Mouse (Mus musculus) ES-Bruce4 (cell line): ENCODE measurements around the gene Ece1.

ENCODE experiments used
- CTCF ChIP-seq: IDR thresholded peaks from one replicate; pipeline ENCODE4 v1.8.1; 2011; ENCODE audit warnings: low read depth, low read length
- EP300 ChIP-seq: IDR thresholded peaks from 2 replicates; pipeline ENCODE4 v1.6.1; 2011; ENCODE audit warnings: low read depth, low read length; ENCODE audit not compliant: insufficient read depth
- POLR2A ChIP-seq: IDR thresholded peaks from one replicate; pipeline ENCODE4 v1.8.1; 2011; ENCODE audit warnings: low read length; ENCODE audit not compliant: insufficient read depth

- TF ChIP-seq CTCF, result no peak
- TF ChIP-seq EP300, result no peak
- TF ChIP-seq POLR2A, result no peak
Observed at GRCm38 (mm10) chr4:137871431-137871830, 9.4 kb downstream of the Ece1 start.
